Mouse (Mus musculus): ENCODE measurements around the gene Sik1. TPM values are rescaled to one million over a fixed set of nuclear protein-coding genes. Genes with fewer than 3 reads are reported as not detected.
A peak's percentile ranks its signal among the peaks of the same experiment; 100 is the strongest.

Gene Sik1
- total RNA-seq, 2 experiments from 2014 or later = 24.0 to 68.3 TPM

GRCm38 (mm10) chr17:31857903-31858426 lies 2.4 kb upstream of the Sik1 start:
- no peak for DNase-seq
- intact Hi-C loops (cut with DNase I) = loop anchor here (1.0 to 2.0 kb wide), 4 partner anchors 47 to 171 kb away; no protein-coding TSS in a partner anchor

DNA sequence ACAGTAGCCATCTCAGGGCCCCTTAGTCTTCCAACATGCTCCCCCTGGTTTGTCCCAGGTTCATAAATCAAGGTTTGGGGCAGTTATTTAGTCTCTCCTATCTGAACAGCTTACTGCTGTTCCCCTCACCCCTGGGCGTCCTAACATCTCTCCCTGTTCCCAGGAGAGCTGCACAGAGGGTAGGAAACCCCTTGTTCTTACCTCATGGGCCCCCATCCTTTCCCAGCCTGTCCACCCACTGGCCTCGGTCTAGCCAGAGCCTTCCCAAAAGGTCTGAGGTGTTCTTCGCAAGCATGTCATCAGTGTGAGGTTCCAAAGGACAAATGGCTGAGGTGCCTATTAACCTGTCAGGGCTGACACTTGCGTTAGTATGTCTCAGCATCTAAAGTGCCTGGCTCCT lies 1.6 kb upstream of the Sik1 start:
- DNase-seq = no peak
- intact Hi-C loops (cut with DNase I) = loop anchor here (1.0 to 2.0 kb wide), 2 partner anchors 48 to 74 kb away; no protein-coding TSS in a partner anchor

- peak; percentile 87 to 89 for DNase-seq
- intact Hi-C loops (cut with DNase I) = loop anchor here (1.0 to 2.0 kb wide), 2 partner anchors 49 to 74 kb away; no protein-coding TSS in a partner anchor
Observed at GRCm38 (mm10) chr17:31856519-31857160, 1.0 kb upstream of the Sik1 start.

DNA sequence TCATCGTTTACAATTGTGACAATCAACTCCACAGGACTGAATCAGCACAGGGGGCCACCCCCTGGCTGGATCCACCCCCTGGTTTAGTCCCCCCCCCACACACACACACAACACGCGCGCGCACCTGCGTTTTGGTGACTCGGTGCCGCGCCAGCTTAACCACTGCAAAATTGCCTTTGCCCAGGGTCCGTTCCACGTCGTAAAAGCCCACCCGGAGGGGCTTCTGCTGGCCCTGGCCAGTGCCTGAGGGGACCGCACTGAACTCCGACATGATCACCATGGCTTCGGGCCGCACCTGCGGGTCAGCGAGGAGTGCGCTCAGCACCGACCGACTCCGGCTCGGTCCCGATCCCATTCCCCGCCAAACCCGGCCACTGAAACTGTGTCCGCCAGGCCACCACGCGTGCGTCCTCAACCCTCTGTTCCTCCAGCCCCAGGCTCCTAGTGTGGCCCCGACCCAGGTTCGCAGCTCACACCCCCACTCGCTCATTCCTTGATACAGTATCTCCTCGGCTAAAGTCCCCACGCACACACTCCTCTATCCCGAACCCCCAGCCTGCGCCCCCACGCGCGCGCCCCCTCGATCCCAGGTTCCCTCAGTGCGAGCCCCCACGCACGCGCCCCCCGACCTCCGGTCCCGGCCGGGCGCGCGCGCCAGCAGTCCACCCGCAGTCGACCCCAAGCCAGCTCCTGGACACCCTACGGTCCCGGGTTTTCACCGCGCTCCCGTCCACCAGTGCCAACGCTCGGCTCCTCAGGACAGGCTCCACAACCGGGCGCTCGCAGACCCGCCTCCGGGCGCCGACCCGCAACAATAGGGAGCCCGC lies 621 bp downstream of the Sik1 start:
- peak; percentile 58 to 71 for DNase-seq
- intact Hi-C loops (cut with DNase I) = loop anchor here (2.0 to 5.0 kb wide), 2 partner anchors 64 to 88 kb away; no protein-coding TSS in a partner anchor

- intact Hi-C loops (cut with DNase I) = loop anchor here (2.0 to 5.0 kb wide), 2 partner anchors 63 to 86 kb away; no protein-coding TSS in a partner anchor
- DNase-seq = peak in 1 of 2 experiments; percentile 38
Observed at GRCm38 (mm10) chr17:31853448-31854188, 2.0 kb downstream of the Sik1 start.

DNA sequence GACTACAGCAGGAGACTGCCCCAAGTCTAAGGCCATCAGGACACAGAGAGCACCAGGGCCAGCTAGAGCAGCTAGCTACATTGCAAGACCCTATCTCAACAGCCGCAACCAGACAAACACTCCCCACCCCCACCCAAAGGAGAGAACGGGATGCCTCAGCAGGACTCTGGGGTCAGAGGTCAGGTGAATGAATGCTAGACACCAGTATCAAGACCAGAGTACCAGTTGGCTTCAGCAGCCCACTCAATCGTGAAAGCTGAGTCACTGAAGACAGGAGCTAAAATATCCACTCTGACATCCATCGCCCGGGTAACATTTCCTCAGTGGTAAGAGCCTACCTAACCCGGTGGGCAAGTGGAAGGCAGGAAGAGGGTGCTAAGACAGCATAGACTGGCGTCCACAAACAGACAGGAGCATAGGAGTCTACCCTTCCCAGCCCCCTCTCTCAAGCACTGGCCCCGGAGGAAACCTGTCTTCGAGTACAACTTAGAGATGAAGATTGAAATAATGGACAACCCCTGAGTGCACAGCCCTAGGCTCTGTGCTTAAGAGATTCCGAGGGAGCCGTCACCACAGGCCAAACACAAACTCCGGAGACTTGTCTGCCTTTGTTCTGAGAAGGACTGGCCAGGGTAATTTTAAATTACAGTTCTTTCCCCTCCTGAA lies 2.7 kb downstream of the Sik1 start:
- no peak for DNase-seq
- intact Hi-C loops (cut with DNase I) = loop anchor here (5.0 kb wide), 1 partner anchor 86 kb away; no protein-coding TSS in a partner anchor

DNA sequence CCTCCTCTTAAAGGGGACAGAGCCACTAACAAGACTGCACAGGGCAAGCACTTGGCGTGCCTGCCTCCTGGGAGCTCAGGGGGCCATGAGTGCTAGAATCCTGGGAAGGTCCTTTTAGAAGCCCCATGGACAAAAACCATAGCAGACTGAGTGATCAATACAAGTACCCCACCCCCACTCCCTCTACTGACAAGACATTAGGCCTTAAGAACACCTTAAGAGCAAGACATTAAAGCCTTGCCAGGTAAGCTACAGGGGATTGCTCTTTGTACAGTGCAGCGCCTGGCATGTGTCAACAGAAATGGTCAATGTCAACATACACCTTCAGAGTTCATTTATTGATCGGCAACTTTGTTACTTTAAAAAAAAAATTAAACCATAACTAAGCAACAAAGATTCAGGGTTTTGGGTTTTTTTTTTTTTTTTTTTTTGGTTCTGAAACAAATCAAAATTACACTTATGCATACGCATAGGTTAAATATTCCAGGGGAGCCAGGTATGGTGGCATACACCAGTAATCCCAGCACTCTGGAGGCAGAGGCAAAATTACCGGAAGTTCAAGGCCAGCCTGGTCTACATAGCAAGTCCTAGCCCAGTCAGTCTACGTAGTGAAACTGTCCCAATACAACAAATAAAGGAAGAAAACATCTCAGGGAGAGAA lies 3.7 kb downstream of the Sik1 start:
- intact Hi-C loops (cut with DNase I) = loop anchor here (5.0 kb wide), 1 partner anchor 85 kb away; no protein-coding TSS in a partner anchor

DNA sequence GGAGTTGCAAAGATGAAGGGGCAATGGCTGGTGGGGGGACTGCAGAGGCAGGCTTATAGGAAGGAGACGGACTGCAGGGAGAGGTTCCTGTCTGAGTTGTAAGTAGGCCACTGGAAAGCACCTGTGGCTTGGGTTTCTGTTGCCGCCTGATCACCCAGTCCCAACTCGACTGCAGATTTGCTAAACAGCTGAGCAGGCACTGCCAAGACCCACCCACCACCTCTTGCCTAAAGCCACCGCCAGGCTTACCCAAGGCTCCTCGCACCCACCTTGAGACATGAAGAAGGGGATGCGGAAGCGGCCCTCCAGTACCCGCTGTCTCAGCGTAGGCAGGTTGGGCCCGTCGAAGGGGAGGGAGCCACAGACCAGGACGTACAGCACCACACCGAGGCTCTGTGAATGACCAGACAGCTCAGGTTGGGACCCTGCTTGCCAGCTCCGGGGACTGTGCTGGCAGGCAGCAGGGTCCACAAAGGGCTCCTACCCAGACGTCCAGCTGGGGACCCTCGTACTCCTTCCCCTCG lies 5.1 kb downstream of the Sik1 start:
- intact Hi-C loops (cut with DNase I) = loop anchor here (5.0 kb wide), 1 partner anchor 83 kb away; no protein-coding TSS in a partner anchor
- no peak for DNase-seq

More for the DNA sequence above, 3.7 kb downstream of the Sik1 start:
- no peak for DNase-seq

- intact Hi-C loops (cut with DNase I) = no loop called here
- DNase-seq = no peak
Observed at GRCm38 (mm10) chr17:31846970-31847369, 8.6 kb downstream of the Sik1 start.

DNA sequence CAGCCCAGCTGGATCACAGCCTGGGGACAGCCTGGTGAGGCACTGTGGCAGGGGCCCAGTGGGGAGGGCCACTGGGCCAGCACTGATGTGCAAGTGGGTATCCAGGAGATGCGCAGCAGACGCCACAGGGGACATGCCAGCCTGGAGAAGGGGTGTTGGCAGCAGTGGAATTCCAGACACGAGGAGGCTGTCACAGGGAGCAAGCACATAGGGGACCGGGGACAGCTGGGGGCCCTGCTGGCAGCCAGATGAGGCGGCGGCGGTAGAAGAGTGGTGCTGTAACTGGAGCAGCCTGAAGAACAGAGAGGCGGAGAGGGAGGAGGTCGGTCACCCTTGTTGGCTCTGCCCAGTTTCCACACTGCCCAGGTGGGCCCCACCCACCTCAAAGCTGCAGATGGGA lies 9.3 kb downstream of the Sik1 start:
- no peak for DNase-seq
- intact Hi-C loops (cut with DNase I) = no loop called here

DNA sequence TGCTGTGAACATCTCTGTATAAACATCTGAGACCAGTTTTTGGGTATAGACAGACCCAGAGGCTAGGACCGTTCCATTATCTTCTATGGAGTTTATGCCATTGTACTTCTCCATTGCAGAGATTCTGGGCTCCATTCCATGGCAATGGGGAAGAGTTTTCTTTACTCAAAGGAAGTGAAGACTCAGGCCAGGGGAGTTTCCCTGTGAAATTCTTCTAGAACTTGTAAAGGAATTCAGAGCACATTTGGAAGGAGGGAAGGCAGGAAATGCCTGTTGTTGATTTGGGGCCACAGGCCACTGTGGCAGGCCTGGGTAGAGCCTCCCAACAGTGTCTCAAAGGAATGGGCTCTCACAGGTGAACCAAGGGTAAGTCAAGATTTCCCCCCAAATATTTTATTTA lies 11.7 kb downstream of the Sik1 start:
- intact Hi-C loops (cut with DNase I) = no loop called here
- no peak for DNase-seq

DNA sequence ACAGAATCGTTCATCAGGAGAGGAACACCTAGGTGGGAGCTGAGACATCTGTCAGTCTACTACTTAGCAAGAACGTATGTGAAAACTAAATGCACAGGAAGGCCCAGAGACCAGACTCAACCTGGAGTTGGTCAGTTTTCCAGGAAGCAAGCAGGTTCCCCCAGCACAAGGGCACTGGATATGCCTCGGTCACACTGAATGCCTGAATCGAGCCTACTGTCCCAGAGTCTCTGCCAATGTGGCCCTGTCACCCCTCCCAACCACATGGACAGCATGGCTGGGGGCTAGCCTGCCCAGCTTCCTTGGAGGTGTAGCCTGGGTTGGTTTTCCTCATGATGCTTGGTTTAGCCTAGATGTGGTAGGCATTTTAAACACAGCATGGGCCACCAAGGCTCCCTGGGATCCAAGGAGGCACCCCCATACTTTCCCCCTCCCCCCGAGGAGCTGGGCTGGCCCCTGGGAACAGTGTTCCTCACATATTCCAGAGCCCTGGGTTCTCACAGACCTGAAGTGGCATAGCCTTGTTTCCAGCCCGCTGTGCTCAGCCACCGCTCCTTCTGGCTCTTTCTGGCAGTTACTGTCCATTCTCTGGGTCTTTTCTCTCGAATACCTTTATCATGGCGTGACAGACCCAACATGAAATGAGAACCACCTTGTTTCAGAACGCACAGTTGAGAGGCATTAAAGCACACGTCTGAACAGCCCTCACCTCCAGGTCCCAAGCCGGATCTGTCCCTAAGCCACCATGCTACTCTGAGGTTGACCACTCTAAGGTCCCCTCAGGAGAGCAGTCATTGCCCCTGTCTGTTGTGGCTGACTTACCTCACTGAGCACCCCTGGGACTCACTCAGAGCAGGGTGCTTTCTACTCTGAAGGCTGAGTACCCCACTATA lies 12.4 kb downstream of the Sik1 start:
- intact Hi-C loops (cut with DNase I) = no loop called here
- no peak for DNase-seq

DNA sequence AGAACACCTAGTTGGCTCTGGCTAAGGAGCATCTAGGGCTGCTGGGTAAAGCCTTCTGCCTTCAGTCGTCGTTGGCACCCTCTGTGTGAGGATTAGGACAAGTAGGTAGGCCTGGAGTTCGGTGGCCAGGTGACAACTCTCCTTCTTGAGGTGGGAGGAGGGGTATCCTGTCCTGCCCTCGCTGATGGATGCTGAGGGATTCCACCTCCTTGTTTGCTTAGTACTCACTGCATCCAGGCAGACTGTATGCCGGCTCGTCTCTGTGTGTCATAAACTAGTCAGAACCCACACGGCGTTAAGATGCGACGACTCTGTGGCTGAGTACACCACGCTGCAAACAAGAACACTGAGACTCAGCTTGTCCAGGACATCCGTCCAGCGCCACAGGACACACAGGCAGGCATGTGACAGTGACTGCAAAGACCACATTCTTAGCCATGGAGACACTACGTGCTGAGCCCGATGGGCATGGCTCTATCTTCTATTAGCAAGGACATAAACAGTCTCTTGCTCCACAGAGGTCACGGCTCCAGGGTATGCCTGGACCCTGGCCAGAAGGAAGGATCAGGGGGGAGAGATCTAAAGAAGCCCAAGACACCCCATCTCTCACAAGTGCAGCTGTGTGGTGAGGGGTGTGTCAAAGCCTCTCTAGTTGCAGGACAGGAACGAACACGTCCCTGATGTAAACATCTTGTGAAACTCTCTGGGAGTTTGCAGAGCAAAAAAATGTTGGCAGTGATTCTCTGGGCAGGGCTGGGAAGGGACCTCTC lies 13.6 kb downstream of the Sik1 start:
- peak; percentile 43 to 71 for DNase-seq
- intact Hi-C loops (cut with DNase I) = no loop called here

DNA sequence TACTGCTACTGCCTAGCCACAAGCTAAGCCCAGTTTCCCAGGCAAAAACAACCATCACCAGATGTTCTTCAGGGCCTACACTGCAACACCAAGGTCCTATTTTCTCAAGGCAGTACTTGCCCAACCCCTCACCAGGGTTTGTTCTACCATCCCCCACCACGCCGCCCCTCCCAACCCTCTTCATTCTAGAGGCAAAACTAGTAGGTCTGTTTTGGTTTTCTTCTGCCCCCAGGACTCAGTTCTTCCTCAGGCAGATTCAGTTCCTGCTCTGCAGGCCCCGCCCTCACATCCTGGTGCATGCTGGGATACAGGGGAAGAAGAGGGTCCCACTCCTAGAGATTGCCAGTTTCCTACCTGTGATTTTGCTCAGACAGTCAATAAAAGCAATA lies 14.2 kb downstream of the Sik1 start:
- DNase-seq = no peak
- intact Hi-C loops (cut with DNase I) = no loop called here

- intact Hi-C loops (cut with DNase I) = no loop called here
- DNase-seq = no peak
Observed at GRCm38 (mm10) chr17:31840423-31841003, 15.1 kb downstream of the Sik1 start.

DNA sequence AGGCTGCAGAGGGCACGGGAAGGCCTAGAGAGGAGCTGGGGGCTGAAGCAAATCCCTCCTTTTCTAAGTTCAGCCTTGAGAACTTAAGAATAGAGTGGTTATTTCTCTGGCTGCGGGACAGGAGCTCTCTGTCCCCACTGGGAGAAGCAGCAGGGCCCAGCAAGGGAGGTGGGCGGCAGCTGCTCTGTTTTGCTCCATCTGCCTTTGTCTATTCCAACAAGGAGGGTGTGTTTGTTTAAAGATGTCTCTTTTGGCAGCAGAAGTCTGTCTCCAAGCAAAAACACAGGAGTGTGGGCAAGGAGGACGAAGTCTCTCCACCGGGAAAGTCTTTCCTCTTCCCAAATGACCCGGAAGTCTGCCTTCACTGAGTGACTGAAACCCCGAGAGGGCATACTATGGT lies 18.8 kb downstream of the Sik1 start:
- intact Hi-C loops (cut with DNase I) = no loop called here
- no peak for DNase-seq

- DNase-seq = no peak
- intact Hi-C loops (cut with DNase I) = no loop called here
Observed at GRCm38 (mm10) chr17:31836264-31836607, 19.4 kb downstream of the Sik1 start.

Measured in heart, postnatal 36 days (tissue).